Mouse (Mus musculus): ENCODE measurements around the gene Kcnq1.

DNA sequence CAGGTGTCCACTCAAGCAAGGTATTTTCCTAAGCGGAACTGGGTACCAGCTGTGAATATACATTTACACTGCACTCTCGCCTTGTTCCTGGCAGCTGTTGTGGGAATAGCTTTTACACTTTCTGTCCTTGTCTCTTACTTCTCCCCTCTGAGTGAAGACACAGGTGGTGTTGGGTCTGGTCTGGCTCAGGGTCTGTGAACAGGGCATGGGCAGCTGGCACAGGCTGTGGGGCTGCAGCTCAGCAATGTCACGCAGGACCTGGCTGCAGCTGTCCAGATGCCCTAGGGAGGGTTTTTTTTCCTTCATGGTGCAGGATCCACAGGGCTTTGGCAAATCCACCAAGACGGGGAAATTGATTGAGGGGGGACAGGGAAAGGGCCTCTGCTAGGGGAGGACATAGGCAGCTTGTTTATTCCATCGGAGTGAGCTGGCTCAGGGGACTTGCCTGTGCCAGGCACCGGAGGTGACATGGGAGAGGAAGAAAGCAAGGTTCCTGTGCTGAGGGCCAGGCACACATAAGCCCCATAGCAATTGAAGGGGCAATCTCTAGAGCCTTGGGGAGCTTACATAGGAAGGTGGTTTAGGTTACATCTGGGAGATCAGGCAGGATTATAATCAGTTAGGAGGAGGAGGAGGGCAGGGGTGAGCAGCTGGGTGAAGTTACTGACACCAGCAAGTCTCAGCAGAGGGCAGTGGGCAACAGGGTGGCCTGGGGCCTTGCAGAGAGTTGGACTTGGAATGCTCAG is 147.1 kb downstream of the Kcnq1 start:
- no peak for TF ChIP-seq CTCF (IDR thresholded peaks at IDR 0.05; ENCODE audit: low read depth)
- TF ChIP-seq EP300 (IDR thresholded peaks at IDR 0.05; ENCODE audit: low read depth), result no peak
